Mouse (Mus musculus): ENCODE results near the gene Zbtb22. TPM values are rescaled to one million over a fixed set of nuclear protein-coding genes. Genes with fewer than 3 reads are reported as not detected.

Gene Zbtb22
- polyA plus RNA-seq, 1 experiment from 2014 or later = 12.5 TPM

DNA sequence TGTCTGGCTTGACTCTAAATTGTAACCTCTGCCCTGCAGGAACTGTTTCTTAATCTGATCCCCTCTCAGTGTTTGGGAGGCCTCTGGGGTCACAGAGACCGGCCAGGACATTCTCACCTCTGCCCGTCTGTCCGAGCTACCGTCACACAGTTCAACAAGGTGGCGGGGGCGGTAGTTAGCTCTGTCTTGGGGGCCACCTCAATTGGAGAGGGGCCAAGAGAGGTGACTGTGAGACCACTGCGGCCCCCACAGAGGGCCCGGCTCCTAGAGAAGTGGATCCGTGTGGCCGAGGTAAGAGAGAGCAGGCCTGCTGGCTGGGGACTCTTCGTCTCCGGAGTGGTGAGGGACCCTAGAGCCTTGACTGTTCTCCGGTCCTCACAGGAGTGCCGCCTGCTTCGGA lies 17.3 kb downstream of the Zbtb22 start:
- no peaks in the 10 kb centered on the region for H3K9me3 ChIP-seq (replicated peaks; ENCODE audit: control insufficient read depth, low read length)
- no peak for ATAC-seq (ENCODE audit: insufficient read depth, low FRiP score)
- H3K27ac ChIP-seq (ENCODE audit: low read length) = no peak overlapping the region
- H3K4me1 ChIP-seq (ENCODE audit: control insufficient read depth, insufficient read depth, low read length) = peaks cover 17% of the 10 kb centered on the region
- 91% methylated on average over 15 of the region's 15 CpGs for WGBS
- no peak overlapping the region for H3K4me3 ChIP-seq (replicated peaks; ENCODE audit: low read length)
- 0 out of 2 replicates have a peak, but pooled peaks cover 8% of the 10 kb centered on the region for H3K36me3 ChIP-seq (ENCODE audit: control insufficient read depth, insufficient read depth, low read length)
- no peak overlapping the region for H3K4me2 ChIP-seq (ENCODE audit: low read depth, low read length)
- no peaks in the 10 kb centered on the region for H3K27me3 ChIP-seq (ENCODE audit: control insufficient read depth, insufficient read depth, low read length)
- no peak overlapping the region for H3K9ac ChIP-seq (ENCODE audit: low read length)

GRCm38 (mm10) chr17:33935422-33936055 lies 19.8 kb downstream of the Zbtb22 start:
- 82% methylated on average over 21 of the region's 21 CpGs for WGBS
- H3K27me3 ChIP-seq (ENCODE audit: control insufficient read depth, insufficient read depth, low read length) = no peaks in the 10 kb centered on the region
- ATAC-seq (ENCODE audit: insufficient read depth, low FRiP score) = no peak

DNA sequence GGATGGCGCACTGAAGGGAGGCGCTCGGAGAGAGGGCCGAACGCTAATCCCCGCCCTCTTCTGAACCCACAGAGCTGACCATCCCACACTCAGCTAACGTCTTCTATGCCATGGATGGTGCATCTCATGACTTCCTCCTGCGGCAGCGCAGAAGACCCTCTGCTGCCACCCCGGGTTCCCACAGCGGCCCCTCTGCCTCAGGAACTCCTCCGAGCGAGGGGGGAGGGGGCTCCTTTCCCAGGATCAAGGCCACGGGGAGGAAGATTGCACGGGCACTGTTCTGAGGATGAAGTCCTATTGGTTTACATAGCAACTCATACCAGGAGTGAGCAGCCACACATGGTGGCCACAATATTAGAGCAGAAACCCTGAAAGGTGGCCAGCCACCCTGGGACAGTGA lies 21.3 kb downstream of the Zbtb22 start:
- Histone ChIP-seq H3K4me3 (replicated peaks; ENCODE audit: low read length) (no peak overlapping the region), H3K4me2 (ENCODE audit: low read depth, low read length) (no peak overlapping the region), H3K27me3 (ENCODE audit: control insufficient read depth, insufficient read depth, low read length) (no peaks in the 10 kb centered on the region), H3K27ac (ENCODE audit: low read length) (no peak overlapping the region), H3K4me1 (ENCODE audit: control insufficient read depth, insufficient read depth, low read length) (peaks cover 16% of the 10 kb centered on the region), H3K36me3 (ENCODE audit: control insufficient read depth, insufficient read depth, low read length) (0 out of 2 replicates have a peak, but pooled peaks cover 8% of the 10 kb centered on the region), H3K9me3 (replicated peaks; ENCODE audit: control insufficient read depth, low read length) (no peaks in the 10 kb centered on the region), H3K9ac (ENCODE audit: low read length) (no peak overlapping the region)
- no peak for ATAC-seq (ENCODE audit: insufficient read depth, low FRiP score)
- 81% methylated on average over 15 of the region's 15 CpGs for WGBS

More at GRCm38 (mm10) chr17:33935422-33936055, 19.8 kb downstream of the Zbtb22 start:
- Histone ChIP-seq H3K9me3 (replicated peaks; ENCODE audit: control insufficient read depth, low read length) (no peaks in the 10 kb centered on the region), H3K36me3 (ENCODE audit: control insufficient read depth, insufficient read depth, low read length) (0 out of 2 replicates have a peak, but pooled peaks cover 8% of the 10 kb centered on the region), H3K4me1 (ENCODE audit: control insufficient read depth, insufficient read depth, low read length) (peaks cover 19% of the 10 kb centered on the region), H3K27ac (ENCODE audit: low read length) (no peak overlapping the region), H3K9ac (ENCODE audit: low read length) (no peak overlapping the region), H3K4me2 (ENCODE audit: low read depth, low read length) (no peak overlapping the region), H3K4me3 (replicated peaks; ENCODE audit: low read length) (no peak overlapping the region)

GRCm38 (mm10) chr17:33938783-33939182 lies 23.1 kb downstream of the Zbtb22 start:
- H3K27me3 ChIP-seq (ENCODE audit: control insufficient read depth, insufficient read depth, low read length) = no peaks in the 10 kb centered on the region
- no peak overlapping the region for H3K4me3 ChIP-seq (replicated peaks; ENCODE audit: low read length)
- H3K9ac ChIP-seq (ENCODE audit: low read length) = no peak overlapping the region
- no peak overlapping the region for H3K4me2 ChIP-seq (ENCODE audit: low read depth, low read length)
- H3K9me3 ChIP-seq (replicated peaks; ENCODE audit: control insufficient read depth, low read length) = no peaks in the 10 kb centered on the region
- peaks cover 12% of the 10 kb centered on the region; the same call in 1 of the 2 replicates for H3K36me3 ChIP-seq (ENCODE audit: control insufficient read depth, insufficient read depth, low read length)
- H3K27ac ChIP-seq (ENCODE audit: low read length) = no peak overlapping the region
- WGBS = 76% methylated on average over 11 of the region's 11 CpGs
- ATAC-seq (ENCODE audit: insufficient read depth, low FRiP score) = no peak
- peaks cover 16% of the 10 kb centered on the region for H3K4me1 ChIP-seq (ENCODE audit: control insufficient read depth, insufficient read depth, low read length)

GRCm38 (mm10) chr17:33940206-33940805 lies 24.6 kb downstream of the Zbtb22 start, which contains the start of the genes Pfdn6 and Wdr46:
Gene Pfdn6 (minus strand): TSS chr17:33940343.
Gene Wdr46 (plus strand): TSS chr17:33940660.
- H3K27me3 ChIP-seq (ENCODE audit: control insufficient read depth, insufficient read depth, low read length) = no peaks in the 10 kb centered on the region
- peak within 1 kb of the TSS; percentile 92 for H3K9ac ChIP-seq (ENCODE audit: low read length)
- peaks cover 16% of the 10 kb centered on the region for H3K4me1 ChIP-seq (ENCODE audit: control insufficient read depth, insufficient read depth, low read length)
- WGBS = under 1% methylated on average over 36 of the region's 36 CpGs
- no peaks in the 10 kb centered on the region for H3K9me3 ChIP-seq (replicated peaks; ENCODE audit: control insufficient read depth, low read length)
- H3K36me3 ChIP-seq (ENCODE audit: control insufficient read depth, insufficient read depth, low read length) = peaks cover 12% of the 10 kb centered on the region; the same call in 1 of the 2 replicates
- peak within 1 kb of the TSS; percentile 94 for H3K4me3 ChIP-seq (replicated peaks; ENCODE audit: low read length)
- H3K4me2 ChIP-seq (ENCODE audit: low read depth, low read length) = peak within 1 kb of the TSS; percentile 95
- ATAC-seq (ENCODE audit: insufficient read depth, low FRiP score) = peak; percentile 88
- H3K27ac ChIP-seq (ENCODE audit: low read length) = peak within 1 kb of the TSS; percentile 50; the same call in 1 of the 2 replicates

DNA sequence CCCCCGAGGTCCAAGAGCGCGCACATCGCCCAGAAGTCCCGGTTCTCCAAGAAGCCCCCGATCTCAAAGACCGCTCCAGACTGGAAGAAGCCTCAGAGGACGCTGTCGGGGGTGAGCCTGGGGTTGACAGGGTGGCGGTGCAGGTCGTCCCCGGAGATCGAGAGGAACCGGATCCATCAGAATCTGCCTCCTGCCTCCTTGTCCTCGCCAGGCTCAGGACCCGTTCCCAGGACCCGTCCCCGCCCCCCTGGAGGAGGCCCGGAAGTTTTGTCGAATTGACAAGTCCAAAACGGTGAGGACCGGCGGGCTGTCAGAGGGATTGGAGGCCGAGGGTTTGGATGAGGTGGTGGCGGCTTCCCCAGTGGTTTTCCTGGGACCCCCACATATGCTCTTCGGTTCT lies 25.3 kb downstream of the Zbtb22 start:
- H3K4me3 ChIP-seq (replicated peaks; ENCODE audit: low read length) = peak overlapping the region; percentile 94
- no peak for ATAC-seq (ENCODE audit: insufficient read depth, low FRiP score)
- H3K4me2 ChIP-seq (ENCODE audit: low read depth, low read length) = peak overlapping the region; percentile 95
- H3K4me1 ChIP-seq (ENCODE audit: control insufficient read depth, insufficient read depth, low read length) = peaks cover 16% of the 10 kb centered on the region
- no peaks in the 10 kb centered on the region for H3K9me3 ChIP-seq (replicated peaks; ENCODE audit: control insufficient read depth, low read length)
- H3K27ac ChIP-seq (ENCODE audit: low read length) = no peak overlapping the region
- peak overlapping the region; percentile 92 for H3K9ac ChIP-seq (ENCODE audit: low read length)
- H3K36me3 ChIP-seq (ENCODE audit: control insufficient read depth, insufficient read depth, low read length) = peaks cover 5% of the 10 kb centered on the region; the same call in 1 of the 2 replicates
- WGBS = 1% methylated on average over 26 of the region's 26 CpGs
- H3K27me3 ChIP-seq (ENCODE audit: control insufficient read depth, insufficient read depth, low read length) = no peaks in the 10 kb centered on the region

GRCm38 (mm10) chr17:33941381-33941780 lies 25.7 kb downstream of the Zbtb22 start:
- Histone ChIP-seq H3K4me1 (ENCODE audit: control insufficient read depth, insufficient read depth, low read length) (peaks cover 16% of the 10 kb centered on the region), H3K9ac (ENCODE audit: low read length) (peak overlapping the region; percentile 92), H3K4me2 (ENCODE audit: low read depth, low read length) (peak overlapping the region; percentile 95), H3K27ac (ENCODE audit: low read length) (no peak overlapping the region), H3K36me3 (ENCODE audit: control insufficient read depth, insufficient read depth, low read length) (peaks cover 4% of the 10 kb centered on the region; the same call in 1 of the 2 replicates), H3K4me3 (replicated peaks; ENCODE audit: low read length) (peak overlapping the region; percentile 94), H3K27me3 (ENCODE audit: control insufficient read depth, insufficient read depth, low read length) (no peaks in the 10 kb centered on the region), H3K9me3 (replicated peaks; ENCODE audit: control insufficient read depth, low read length) (no peaks in the 10 kb centered on the region)
- no peak for ATAC-seq (ENCODE audit: insufficient read depth, low FRiP score)
- WGBS = 51% methylated on average over 19 of the region's 19 CpGs

GRCm38 (mm10) chr17:33943454-33943853 lies 27.8 kb downstream of the Zbtb22 start:
- H3K4me2 ChIP-seq (ENCODE audit: low read depth, low read length) = no peak overlapping the region
- no peak overlapping the region for H3K9ac ChIP-seq (ENCODE audit: low read length)
- WGBS = 93% methylated on average over 15 of the region's 15 CpGs
- H3K4me1 ChIP-seq (ENCODE audit: control insufficient read depth, insufficient read depth, low read length) = peaks cover 16% of the 10 kb centered on the region
- H3K4me3 ChIP-seq (replicated peaks; ENCODE audit: low read length) = no peak overlapping the region
- ATAC-seq (ENCODE audit: insufficient read depth, low FRiP score) = no peak
- H3K27ac ChIP-seq (ENCODE audit: low read length) = no peak overlapping the region
- H3K9me3 ChIP-seq (replicated peaks; ENCODE audit: control insufficient read depth, low read length) = no peaks in the 10 kb centered on the region
- H3K27me3 ChIP-seq (ENCODE audit: control insufficient read depth, insufficient read depth, low read length) = no peaks in the 10 kb centered on the region
- H3K36me3 ChIP-seq (ENCODE audit: control insufficient read depth, insufficient read depth, low read length) = peaks cover 4% of the 10 kb centered on the region; the same call in 1 of the 2 replicates

DNA sequence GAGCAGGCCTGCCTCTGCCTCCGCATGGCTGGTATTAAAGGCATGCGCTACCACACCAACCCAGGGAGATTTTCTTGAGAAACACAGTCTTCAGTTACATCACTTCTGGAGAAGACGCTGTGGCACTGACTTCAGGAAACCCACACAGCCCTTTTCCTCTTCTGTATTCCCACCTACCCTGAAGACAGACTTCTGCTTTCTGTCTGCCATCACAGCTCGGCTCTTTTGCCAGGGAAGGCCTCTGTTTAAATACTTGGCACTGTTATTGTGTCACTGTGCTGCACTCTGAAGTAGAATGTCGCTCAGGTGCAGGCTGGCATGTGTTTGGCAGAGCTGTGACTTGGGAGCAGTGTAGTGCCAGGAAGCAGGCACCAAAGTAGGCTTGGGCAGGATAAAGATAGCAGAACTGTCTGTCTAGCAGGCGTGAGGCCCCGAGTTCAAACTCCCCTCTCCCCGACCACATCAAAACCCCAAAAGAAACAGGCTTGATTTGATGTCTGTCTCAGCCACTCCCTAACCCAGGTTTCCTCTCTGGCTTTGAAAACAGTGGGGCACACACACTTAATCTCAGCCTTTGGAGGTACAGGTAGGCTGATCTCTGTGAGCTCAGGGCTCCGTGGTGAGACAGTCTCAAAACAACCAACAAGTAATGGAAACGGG lies 31.9 kb downstream of the Zbtb22 start:
- 84% methylated on average over 10 of the region's 10 CpGs for WGBS
- Histone ChIP-seq H3K4me2 (ENCODE audit: low read depth, low read length) (no peak overlapping the region), H3K9me3 (replicated peaks; ENCODE audit: control insufficient read depth, low read length) (no peaks in the 10 kb centered on the region), H3K27me3 (ENCODE audit: control insufficient read depth, insufficient read depth, low read length) (no peaks in the 10 kb centered on the region), H3K27ac (ENCODE audit: low read length) (no peak overlapping the region), H3K4me1 (ENCODE audit: control insufficient read depth, insufficient read depth, low read length) (peaks cover 21% of the 10 kb centered on the region), H3K9ac (ENCODE audit: low read length) (no peak overlapping the region), H3K36me3 (ENCODE audit: control insufficient read depth, insufficient read depth, low read length) (peaks cover 4% of the 10 kb centered on the region), H3K4me3 (replicated peaks; ENCODE audit: low read length) (no peak overlapping the region)
- no peak for ATAC-seq (ENCODE audit: insufficient read depth, low FRiP score)

Measured in stomach, embryonic 16.5 days (tissue).